In the genomic region with DNA sequence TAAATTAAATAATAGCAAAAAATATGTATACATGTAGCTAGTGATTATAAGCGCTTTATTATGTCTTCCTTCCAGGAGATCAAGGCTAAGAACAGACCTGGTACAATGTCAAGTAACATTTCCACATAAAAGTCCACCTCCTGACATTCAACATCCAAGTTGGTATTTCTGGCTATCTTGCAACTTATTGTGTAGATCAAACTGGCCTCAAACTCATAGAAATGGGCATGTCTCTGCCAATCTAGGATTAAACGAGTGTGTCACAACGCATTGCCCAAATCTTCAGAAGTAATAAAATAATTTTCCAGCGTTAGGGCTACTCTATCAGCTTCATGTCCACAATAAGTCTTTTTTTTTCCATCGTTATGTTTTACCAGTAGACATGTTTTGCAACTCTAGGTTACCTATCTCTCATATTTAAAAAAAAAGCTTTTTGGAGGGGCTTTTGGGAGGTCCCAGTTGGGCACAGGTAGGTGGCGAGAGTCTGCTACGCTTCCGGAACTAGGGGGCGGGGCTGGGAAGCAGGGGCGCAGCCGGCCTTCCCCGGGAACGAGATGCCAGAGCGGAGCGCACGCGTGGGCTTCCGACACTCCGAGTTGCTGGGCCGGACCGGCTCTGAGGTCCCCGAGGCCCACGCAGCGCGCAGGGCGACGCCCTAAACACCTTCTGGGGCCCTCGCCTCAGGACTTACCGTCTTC, we compare ENCODE assay signal across 8 mouse cellular contexts. TPM values are rescaled to one million over a fixed set of nuclear protein-coding genes. Genes with fewer than 3 reads are reported as not detected.
DNase-seq lines count a peak whose midpoint lies in the region; ATAC-seq and TF ChIP-seq lines count a peak whose summit lies in the region.

No protein-coding gene starts in this region.

- H3K4me2 ChIP-seq in heart, embryonic 11.5 days: peak overlapping the region; percentile 82
- H3K4me2 ChIP-seq in embryonic facial prominence, embryonic 15.5 days (replicated peaks): peak overlapping the region; percentile 89
- H3K4me2 ChIP-seq in hindbrain, embryonic 12.5 days (replicated peaks): peak overlapping the region; percentile 98
- peak overlapping the region; percentile 76 for H3K4me2 ChIP-seq in liver, embryonic 11.5 days
- H3K4me2 ChIP-seq in midbrain, postnatal 0 days (ENCODE audit: low read depth, low read length, poor library complexity, severe bottlenecking): peak overlapping the region; percentile 68

- peak overlapping the region; percentile 82 for H3K4me3 ChIP-seq in heart, embryonic 11.5 days (ENCODE audit: low read depth, low read length)
- peak overlapping the region; percentile 88 for H3K4me3 ChIP-seq in embryonic facial prominence, embryonic 15.5 days (replicated peaks)
- peak overlapping the region; percentile 65 for H3K4me3 ChIP-seq in hindbrain, embryonic 12.5 days
- H3K4me3 ChIP-seq in liver, embryonic 11.5 days (ENCODE audit: low read depth, low read length): peak overlapping the region; percentile 87
- H3K4me3 ChIP-seq in midbrain, postnatal 0 days (ENCODE audit: low read depth, low read length): peak overlapping the region; percentile 65

- 7% methylated on average over 29 of the region's 29 CpGs for WGBS in heart, embryonic 11.5 days (ENCODE audit: insufficient replicate concordance)
- 6% methylated on average over 29 of the region's 29 CpGs for WGBS in embryonic facial prominence, embryonic 15.5 days
- WGBS in hindbrain, embryonic 12.5 days: 7% methylated on average over 29 of the region's 29 CpGs
- WGBS in liver, embryonic 11.5 days: 6% methylated on average over 29 of the region's 29 CpGs
- 7% methylated on average over 29 of the region's 29 CpGs for WGBS in midbrain, postnatal 0 days

- peak; percentile 30; the same call in 1 of the 2 replicates for TF ChIP-seq CTCF in midbrain, postnatal 0 days (IDR thresholded peaks at IDR 0.05)

- H3K27ac ChIP-seq in heart, embryonic 11.5 days (ENCODE audit: low read depth, low read length): peak overlapping the region; percentile 87
- peak overlapping the region; percentile 89 for H3K27ac ChIP-seq in embryonic facial prominence, embryonic 15.5 days (replicated peaks)
- peak overlapping the region; percentile 73 for H3K27ac ChIP-seq in hindbrain, embryonic 12.5 days
- peak overlapping the region; percentile 76 for H3K27ac ChIP-seq in liver, embryonic 11.5 days (ENCODE audit: low read depth, low read length)
- H3K27ac ChIP-seq in midbrain, postnatal 0 days (ENCODE audit: low read depth, low read length): peak overlapping the region; percentile 51; the same call in 1 of the 2 replicates

- no peaks in the 10 kb centered on the region for H3K9me3 ChIP-seq in heart, embryonic 11.5 days (replicated peaks; ENCODE audit: control insufficient read depth, low read length)
- no peaks in the 10 kb centered on the region for H3K9me3 ChIP-seq in embryonic facial prominence, embryonic 15.5 days (replicated peaks)
- no peaks in the 10 kb centered on the region for H3K9me3 ChIP-seq in hindbrain, embryonic 12.5 days (replicated peaks)
- H3K9me3 ChIP-seq in liver, embryonic 11.5 days (ENCODE audit: control insufficient read depth, low read length): no peaks in the 10 kb centered on the region
- H3K9me3 ChIP-seq in midbrain, postnatal 0 days (ENCODE audit: low read length): no peaks in the 10 kb centered on the region

- peak; percentile 66; the same call in 1 of the 2 replicates for ATAC-seq in heart, embryonic 11.5 days (replicated peaks; ENCODE audit: insufficient number of reproducible peaks, low FRiP score, low TSS enrichment)
- ATAC-seq in embryonic facial prominence, embryonic 15.5 days (ENCODE audit: insufficient number of reproducible peaks, low FRiP score, low TSS enrichment, low read depth): peak; percentile 74
- ATAC-seq in hindbrain, embryonic 12.5 days (ENCODE audit: low FRiP score): peak; percentile 48; the same call in 1 of the 2 replicates
- ATAC-seq in liver, embryonic 11.5 days (replicated peaks; ENCODE audit: low FRiP score): peak; percentile 68
- peak; percentile 60; the same call in 1 of the 2 replicates for ATAC-seq in midbrain, postnatal 0 days (ENCODE audit: low FRiP score)

- H3K4me1 ChIP-seq in heart, embryonic 11.5 days (ENCODE audit: control insufficient read depth, insufficient read depth, low read length): no peaks in the 10 kb centered on the region
- 0 out of 2 replicates have a peak, but pooled peaks cover 3% of the 10 kb centered on the region for H3K4me1 ChIP-seq in embryonic facial prominence, embryonic 15.5 days
- H3K4me1 ChIP-seq in hindbrain, embryonic 12.5 days: peaks cover 6% of the 10 kb centered on the region; the same call in 1 of the 2 replicates
- no peaks in the 10 kb centered on the region; the same call in 1 of the 2 replicates for H3K4me1 ChIP-seq in liver, embryonic 11.5 days (replicated peaks; ENCODE audit: control insufficient read depth, insufficient read depth, low read length)
- no peaks in the 10 kb centered on the region for H3K4me1 ChIP-seq in midbrain, postnatal 0 days (ENCODE audit: insufficient read depth, low read length)

- peak overlapping the region; percentile 87 for H3K9ac ChIP-seq in heart, embryonic 11.5 days (ENCODE audit: low read depth, low read length)
- peak overlapping the region; percentile 70 for H3K9ac ChIP-seq in embryonic facial prominence, embryonic 15.5 days
- peak overlapping the region; percentile 71 for H3K9ac ChIP-seq in hindbrain, embryonic 12.5 days
- peak overlapping the region; percentile 80 for H3K9ac ChIP-seq in liver, embryonic 11.5 days (ENCODE audit: low read depth, low read length)
- peak overlapping the region; percentile 62 for H3K9ac ChIP-seq in midbrain, postnatal 0 days (replicated peaks; ENCODE audit: low read length, poor library complexity, severe bottlenecking)

- H3K27me3 ChIP-seq in heart, embryonic 11.5 days (ENCODE audit: control insufficient read depth, insufficient read depth, low read length): no peaks in the 10 kb centered on the region
- no peaks in the 10 kb centered on the region for H3K27me3 ChIP-seq in embryonic facial prominence, embryonic 15.5 days
- H3K27me3 ChIP-seq in hindbrain, embryonic 12.5 days: no peaks in the 10 kb centered on the region
- H3K27me3 ChIP-seq in liver, embryonic 11.5 days (replicated peaks; ENCODE audit: control insufficient read depth, insufficient read depth, low read length): no peaks in the 10 kb centered on the region
- no peaks in the 10 kb centered on the region for H3K27me3 ChIP-seq in midbrain, postnatal 0 days (ENCODE audit: insufficient read depth, low read length)

- 0 out of 2 replicates have a peak, but pooled peaks cover 3% of the 10 kb centered on the region for H3K36me3 ChIP-seq in heart, embryonic 11.5 days (ENCODE audit: control insufficient read depth, insufficient read depth, low read length)
- H3K36me3 ChIP-seq in embryonic facial prominence, embryonic 15.5 days: peaks cover 4% of the 10 kb centered on the region
- peaks cover 2% of the 10 kb centered on the region for H3K36me3 ChIP-seq in hindbrain, embryonic 12.5 days
- peaks cover 2% of the 10 kb centered on the region; the same call in 1 of the 2 replicates for H3K36me3 ChIP-seq in liver, embryonic 11.5 days (ENCODE audit: control insufficient read depth, insufficient read depth, low read length)
- H3K36me3 ChIP-seq in midbrain, postnatal 0 days (ENCODE audit: insufficient read depth, low read length): peaks cover 2% of the 10 kb centered on the region

- no peak for DNase-seq in heart, adult 8-10 months (ENCODE audit: low spot score)
- DNase-seq in adrenal gland, adult 18-20 months (ENCODE audit: low spot score in 2 of 2): peak; percentile 46 to 51
- DNase-seq in liver, embryonic 11.5 days (ENCODE audit: low spot score): peak; percentile 69
- DNase-seq in midbrain, postnatal 0 days (ENCODE audit: low spot score): peak; percentile 37
- DNase-seq in thymus, adult 18-20 months: peak; percentile 36 to 56

RNA-seq across cellular contexts. Expression of a gene that starts 0.7 kb away (rescaled TPM):
- 19.5 and 22.4 TPM in 2 replicates for polyA plus RNA-seq in heart, embryonic 11.5 days (2014; fragmentation: Nextera tagmentation; extraction: Ambion mirVana)
- total RNA-seq in heart, adult 8-10 months (2022): 1 to 10 TPM; 6.4 to 9.5 (median 7.3) TPM
- total RNA-seq in adrenal gland, adult 18-20 months (2021): 10 to 100 TPM in 1 of 2 experiments, 1 to 10 TPM in 1; 8.3 to 12.0 TPM
- polyA plus RNA-seq in embryonic facial prominence, embryonic 15.5 days (2015; fragmentation: Nextera tagmentation; extraction: Ambion mirVana): 24.6 and 28.8 TPM in 2 replicates
- polyA plus RNA-seq in hindbrain, embryonic 12.5 days (2016; fragmentation: Nextera tagmentation; extraction: Ambion mirVana): 18.5 and 21.4 TPM in 2 replicates
- 36.4 and 37.5 TPM in 2 replicates for polyA plus RNA-seq in liver, embryonic 11.5 days (2014; fragmentation: Nextera tagmentation; extraction: Ambion mirVana)
- 5.2 and 5.8 TPM in 2 replicates for total RNA-seq in midbrain, postnatal 0 days (2014; rRNA removed)
- polyA plus RNA-seq in midbrain, postnatal 0 days (2015; fragmentation: Nextera tagmentation; extraction: Ambion mirVana): 8.9 and 10.0 TPM in 2 replicates

RNA-seq across cellular contexts. Expression of a gene that starts 14.2 kb away (rescaled TPM):
- polyA plus RNA-seq in heart, embryonic 11.5 days (2014; fragmentation: Nextera tagmentation; extraction: Ambion mirVana): not detected in 2 replicates
- total RNA-seq in heart, adult 8-10 months (2022): under 1 TPM in 1 of 4 experiments, not detected in 3; 0.16 TPM
- total RNA-seq in adrenal gland, adult 18-20 months (2021): not detected
- not detected in 2 replicates for polyA plus RNA-seq in embryonic facial prominence, embryonic 15.5 days (2015; fragmentation: Nextera tagmentation; extraction: Ambion mirVana)
- polyA plus RNA-seq in hindbrain, embryonic 12.5 days (2016; fragmentation: Nextera tagmentation; extraction: Ambion mirVana): not detected in 2 replicates
- not detected in 2 replicates for polyA plus RNA-seq in liver, embryonic 11.5 days (2014; fragmentation: Nextera tagmentation; extraction: Ambion mirVana)
- not detected in 2 replicates for total RNA-seq in midbrain, postnatal 0 days (2014; rRNA removed)
- polyA plus RNA-seq in midbrain, postnatal 0 days (2015; fragmentation: Nextera tagmentation; extraction: Ambion mirVana): 0.15 and 0.30 TPM in 2 replicates
